Mouse (Mus musculus): ENCODE data around the gene Pmm2.

DNA sequence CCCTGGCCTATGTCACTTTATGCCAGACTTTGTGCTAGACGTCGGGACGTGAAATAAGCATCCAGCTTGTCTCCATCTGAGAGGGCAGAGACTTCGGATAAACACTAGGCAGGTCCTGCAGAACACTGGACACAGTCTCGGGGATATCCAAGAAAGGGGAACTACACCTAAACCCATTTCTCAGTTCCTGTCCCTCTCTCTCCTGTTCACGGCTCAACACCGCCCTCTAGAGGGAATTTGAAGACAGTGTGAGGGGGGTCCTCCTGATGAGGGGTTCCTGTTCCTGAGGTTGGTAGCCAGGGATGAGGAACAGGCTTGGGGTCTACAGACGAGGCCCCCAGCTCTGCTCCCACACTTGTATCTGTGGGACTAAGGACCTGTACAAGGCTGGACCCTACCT lies 36.7 kb downstream of the Pmm2 start:
- TF ChIP-seq CTCF (IDR thresholded peaks at IDR 0.05; ENCODE audit: control insufficient read depth, insufficient read depth, insufficient read length) (peak; percentile 57), MAX (IDR thresholded peaks at IDR 0.05) (no peak)

Measured in C2C12 (cell line).